Mouse (Mus musculus): ENCODE results near the gene Kdm4a.

DNA sequence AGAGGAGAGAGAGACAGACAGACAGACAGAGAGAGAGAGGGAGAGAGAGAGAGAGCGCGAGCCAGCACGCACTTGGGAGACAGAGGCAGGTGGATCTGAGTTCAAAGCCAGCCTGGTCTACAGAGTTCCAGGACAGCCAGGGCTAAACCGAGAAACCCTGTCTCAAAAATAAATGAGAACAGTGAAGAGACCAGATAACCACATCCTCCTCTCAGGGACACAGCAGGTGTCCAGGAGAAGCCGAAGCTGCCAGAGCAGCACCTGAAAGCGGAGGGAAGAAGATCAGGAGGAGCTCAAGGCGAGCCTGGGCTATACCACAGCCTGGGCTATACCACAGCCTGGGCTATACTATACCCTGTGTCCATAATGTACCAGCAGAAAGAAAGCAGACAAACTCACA is 29.0 kb downstream of the Kdm4a start:
- TF ChIP-seq GATA1 (IDR thresholded peaks at IDR 0.05; ENCODE audit: low read length) (no peak), TAL1 (IDR thresholded peaks at IDR 0.05; ENCODE audit: low read length) (no peak)

Measured in erythroblast, embryonic 14.5 days (primary cell).